Mouse (Mus musculus) embryonic fibroblast, embryonic 13.5 days (primary cell): ENCODE measurements around the gene Rnh1. TPM values are rescaled to one million over a fixed set of nuclear protein-coding genes. Genes with fewer than 3 reads are reported as not detected.

ENCODE experiments used
- H3K27ac ChIP-seq: 2 replicates; pipeline ENCODE4 v1.5.1; 2012; ENCODE audit warnings: low read length, control low read depth, inconsistent platforms; ENCODE audit not compliant: insufficient read depth
- H3K4me1 ChIP-seq: 2 replicates; pipeline ENCODE4 v1.6.1; 2011; ENCODE audit warnings: low read length; ENCODE audit not compliant: control insufficient read depth, insufficient read depth
- H3K4me3 ChIP-seq: 2 replicates; pipeline ENCODE4 v1.5.1; 2011; ENCODE audit warnings: mild to moderate bottlenecking, control low read depth, low read length; ENCODE audit not compliant: insufficient read depth
- CTCF ChIP-seq: IDR thresholded peaks from 2 replicates; pipeline ENCODE4 v1.5.1; 2011; ENCODE audit warnings: mild to moderate bottlenecking, control low read depth, low read length, moderate library complexity, borderline replicate concordance; ENCODE audit not compliant: insufficient read depth
- POLR2A ChIP-seq: IDR thresholded peaks from 2 replicates; pipeline ENCODE4 v1.6.1; 2011; ENCODE audit warnings: low read depth, mild to moderate bottlenecking, control low read depth, low read length, moderate library complexity
- polyA plus RNA-seq: library from polyadenylated mRNA; stranded (reverse); fragments of >200 nt; gene quantifications from 2 replicates; pipeline ENCODE4 v1.2.4, GENCODE M21; 2011; ENCODE audit warnings: low read depth; ENCODE audit not compliant: missing spikeins, insufficient read length

Rnh1 gene
- polyA plus RNA-seq, 1 experiment, result 108 TPM

DNA sequence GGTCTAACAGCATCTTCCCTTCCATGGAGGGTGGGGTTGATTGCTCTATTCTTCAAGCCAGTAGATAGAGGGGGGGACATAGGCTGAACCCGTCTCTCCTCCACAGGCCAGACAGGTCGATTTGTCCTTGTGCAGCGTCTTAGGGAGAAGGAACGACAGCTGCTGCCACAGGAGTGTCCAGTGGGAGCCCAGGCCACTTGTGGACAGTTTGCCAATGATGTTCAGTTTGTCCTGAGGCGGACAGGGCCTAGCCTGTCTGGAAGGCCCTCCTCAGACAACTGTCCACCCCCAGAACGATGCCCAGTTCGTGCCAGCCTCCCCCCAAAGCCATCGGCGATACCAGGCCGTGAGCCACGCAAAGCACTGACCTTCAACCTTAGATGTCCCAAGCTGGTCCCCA, 44.2 kb upstream of the Rnh1 start:
- H3K27ac ChIP-seq, result no peak overlapping the region
- H3K4me3 ChIP-seq, result peak overlapping the region; percentile 74; the same call in 1 of the 2 replicates
- no peak for TF ChIP-seq CTCF
- TF ChIP-seq POLR2A, result no peak
- H3K4me1 ChIP-seq, result no peaks in the 10 kb centered on the region

DNA sequence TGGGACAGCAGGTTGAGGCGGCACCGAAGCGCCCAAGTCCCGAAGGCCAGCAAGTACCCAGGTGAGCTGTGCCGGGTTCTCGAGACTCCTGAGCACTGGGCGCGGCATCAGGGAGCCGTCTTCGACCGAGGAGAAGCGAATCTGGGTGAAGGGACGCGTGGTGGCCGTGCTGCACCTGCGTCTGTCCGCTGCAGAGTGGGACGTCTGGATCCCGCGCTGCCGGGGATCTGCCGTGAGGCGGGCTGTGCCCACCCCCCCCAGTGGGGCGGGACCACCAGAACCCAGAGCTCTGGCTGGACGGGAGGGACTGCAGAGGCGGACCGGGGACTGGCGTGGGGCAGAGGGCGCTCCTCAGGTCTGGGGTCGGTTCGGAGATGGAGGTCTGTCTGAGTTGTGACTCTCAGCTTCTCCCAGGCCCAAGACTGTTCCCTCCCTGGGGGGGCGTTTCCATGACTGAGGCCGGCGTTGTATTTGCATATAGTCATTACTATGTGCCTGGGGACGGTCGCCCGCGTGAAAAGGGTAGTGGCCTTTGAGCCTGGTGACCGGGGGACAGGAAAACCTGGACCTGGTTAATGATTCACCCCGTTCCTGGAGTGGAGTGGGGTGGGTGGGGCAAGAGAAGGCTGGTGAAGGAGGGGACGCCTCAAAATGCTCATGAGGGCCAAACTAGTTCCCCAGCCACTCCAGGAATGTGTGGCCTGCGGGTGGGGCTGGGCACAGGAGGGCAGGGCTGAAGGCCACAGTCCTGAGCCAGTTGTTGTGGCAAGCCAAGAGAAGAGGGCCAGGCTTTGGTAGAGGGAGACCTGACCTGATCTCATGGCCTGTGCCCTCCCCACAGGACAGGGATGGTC, 43.5 kb upstream of the Rnh1 start:
- TF ChIP-seq CTCF, result no peak
- peak; percentile 40 for TF ChIP-seq POLR2A
- Histone ChIP-seq H3K4me1 (no peaks in the 10 kb centered on the region), H3K4me3 (peak overlapping the region; percentile 74)

GRCm38 (mm10) chr7:141215101-141215879, 42.6 kb upstream of the Rnh1 start, which contains the start of gene Rassf7:
Gene Rassf7, plus strand, starts transcription at chr7:141215860.
- H3K27ac ChIP-seq, result no peak within 1 kb of the TSS
- TF ChIP-seq CTCF (no peak), POLR2A (peak; percentile 50)
- H3K4me3 ChIP-seq, result peak within 1 kb of the TSS; percentile 74
- H3K4me1 ChIP-seq, result no peaks in the 10 kb centered on the region

More for the DNA sequence above, 43.5 kb upstream of the Rnh1 start:
- H3K27ac ChIP-seq, result no peak overlapping the region

GRCm38 (mm10) chr7:141214310-141214709, 41.7 kb upstream of the Rnh1 start:
- TF ChIP-seq CTCF (no peak), POLR2A (no peak)
- Histone ChIP-seq H3K4me1 (no peaks in the 10 kb centered on the region), H3K4me3 (no peak overlapping the region), H3K27ac (no peak overlapping the region)

- peak within 1 kb of the TSS; percentile 74; the same call in 1 of the 2 replicates for H3K4me3 ChIP-seq
- no peaks in the 10 kb centered on the region for H3K4me1 ChIP-seq
- H3K27ac ChIP-seq, result no peak within 1 kb of the TSS
- TF ChIP-seq POLR2A (no peak), CTCF (no peak)
Measured at GRCm38 (mm10) chr7:141213605-141214235, 41.1 kb upstream of the Rnh1 start, which contains the start of gene Lmntd2. Gene Lmntd2, minus strand, starts transcription at chr7:141214080.

DNA sequence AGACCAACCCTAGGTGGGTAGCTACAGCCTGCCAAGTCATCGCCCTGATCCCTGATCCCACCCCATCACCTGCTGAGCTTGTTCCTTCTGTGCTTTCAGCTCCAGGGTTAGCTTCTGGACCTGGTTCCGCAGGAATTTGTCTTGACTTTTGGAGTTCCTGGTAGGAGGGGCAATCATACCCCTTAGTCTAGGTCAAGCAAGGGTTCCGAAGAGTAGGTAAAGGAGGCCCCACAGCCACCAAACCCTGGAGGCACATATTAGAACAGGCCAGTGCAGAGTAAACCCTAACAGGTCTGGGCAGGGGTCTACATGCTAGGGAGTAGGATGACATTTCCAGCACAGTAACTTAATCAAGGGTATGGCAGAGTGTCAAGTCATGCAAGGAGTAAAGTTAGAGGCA, 40.5 kb upstream of the Rnh1 start:
- TF ChIP-seq POLR2A (no peak), CTCF (no peak)
- Histone ChIP-seq H3K4me3 (no peak overlapping the region), H3K4me1 (no peaks in the 10 kb centered on the region), H3K27ac (no peak overlapping the region)

- no peak overlapping the region for H3K27ac ChIP-seq
Measured at GRCm38 (mm10) chr7:141210606-141211131, 38.0 kb upstream of the Rnh1 start.

DNA sequence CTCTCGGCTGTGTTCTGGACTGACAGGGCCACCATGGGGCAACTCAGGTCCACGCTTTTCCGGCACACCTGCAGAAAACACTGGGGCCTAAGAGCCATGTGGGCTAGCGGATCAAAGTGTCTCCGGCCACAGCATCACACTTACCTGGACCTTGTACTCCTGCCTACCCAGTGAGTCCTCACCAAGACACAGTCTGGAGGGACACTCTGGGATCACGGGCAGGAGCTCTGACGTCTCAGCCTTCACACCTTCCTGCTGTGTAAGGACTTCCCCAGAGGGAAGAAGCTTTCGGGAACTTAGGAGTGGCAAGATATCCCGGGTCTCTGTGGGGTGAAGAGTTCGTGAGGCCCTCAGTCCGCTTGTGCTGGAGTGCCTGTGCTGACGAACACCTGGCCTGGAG, 37.5 kb upstream of the Rnh1 start:
- H3K4me1 ChIP-seq, result no peaks in the 10 kb centered on the region
- TF ChIP-seq POLR2A, result no peak
- no peak for TF ChIP-seq CTCF
- H3K27ac ChIP-seq, result no peak overlapping the region
- no peak overlapping the region for H3K4me3 ChIP-seq

More at GRCm38 (mm10) chr7:141210606-141211131, 38.0 kb upstream of the Rnh1 start:
- no peak for TF ChIP-seq CTCF
- Histone ChIP-seq H3K4me1 (no peaks in the 10 kb centered on the region), H3K4me3 (no peak overlapping the region)

GRCm38 (mm10) chr7:141209526-141209925, 36.9 kb upstream of the Rnh1 start:
- H3K4me3 ChIP-seq, result no peak overlapping the region
- TF ChIP-seq POLR2A, result no peak
- no peak for TF ChIP-seq CTCF
- H3K4me1 ChIP-seq, result no peaks in the 10 kb centered on the region
- H3K27ac ChIP-seq, result no peak overlapping the region
